Mouse (Mus musculus) lung, postnatal 0 days (tissue): ENCODE data around the gene Veph1. TPM values are rescaled to one million over a fixed set of nuclear protein-coding genes. Genes with fewer than 3 reads are reported as not detected.
A peak's percentile ranks its signal among the peaks of the same experiment; 100 is the strongest.

Experiments used
- ATAC-seq: fragments of 200-750 bp; cut with Nextera tagmentation; 2 replicates; pipeline ENCODE4 v1.8.0; 2017; ENCODE audit warnings: moderate library complexity
- DNase-seq: peaks from one replicate; pipeline ENCODE4 v3.0.0-alpha.2; 2016; ENCODE audit warnings: low spot score
- H3K27ac ChIP-seq: fragments of 300-500 bp; sonication (generic); 2 replicates; pipeline ENCODE4 v1.5.1; 2014; ENCODE audit warnings: antibody characterized with exemption, mild to moderate bottlenecking, low read length, mixed read lengths
- H3K27me3 ChIP-seq: fragments of 300-500 bp; sonication (generic); replicated peaks from 2 replicates; pipeline ENCODE4 v1.6.1; 2014; ENCODE audit warnings: low read length, mixed read lengths; ENCODE audit not compliant: insufficient read depth
- H3K36me3 ChIP-seq: fragments of 300-500 bp; sonication (generic); 2 replicates; pipeline ENCODE4 v1.6.1; 2014; ENCODE audit warnings: low read length, mixed read lengths; ENCODE audit not compliant: insufficient read depth
- H3K4me1 ChIP-seq: fragments of 300-500 bp; sonication (generic); 2 replicates; pipeline ENCODE4 v1.6.1; 2014; ENCODE audit warnings: antibody characterized with exemption, low read depth, low read length, mixed read lengths; ENCODE audit not compliant: insufficient read depth
- H3K4me2 ChIP-seq: fragments of 300-500 bp; sonication (generic); replicated peaks from 2 replicates; pipeline ENCODE4 v1.6.1; 2014; ENCODE audit warnings: low read depth, mild to moderate bottlenecking, low read length, moderate library complexity, mixed read lengths
- H3K4me3 ChIP-seq: fragments of 300-500 bp; sonication (generic); 2 replicates; pipeline ENCODE4 v1.5.1; 2014; ENCODE audit warnings: low read depth, low read length
- H3K9ac ChIP-seq: fragments of 300-500 bp; sonication (generic); replicated peaks from 2 replicates; pipeline ENCODE4 v1.6.1; 2014; ENCODE audit warnings: low read depth, mild to moderate bottlenecking
- H3K9me3 ChIP-seq: fragments of 300-500 bp; sonication (generic); 2 replicates; pipeline ENCODE4 v1.6.1; 2016; ENCODE audit warnings: low read length, mixed read lengths
- CTCF ChIP-seq: IDR thresholded peaks from 2 replicates; pipeline ENCODE4 v1.5.1; 2016; ENCODE audit warnings: antibody characterized with exemption, mild to moderate bottlenecking
- EP300 ChIP-seq: IDR thresholded peaks from 2 replicates; pipeline ENCODE4 v1.6.1; 2016; ENCODE audit warnings: antibody characterized with exemption, mild to moderate bottlenecking, control low read depth
- WGBS: fragments of 180-500 bp; shearing (Covaris S2); extraction: QIAGEN DNeasy Blood & Tissue Kit; methylation state at CpG from one replicate; pipeline ENCODE4 v1.1.7; 2014; 5-methylcytosine and 5-hydroxymethylcytosine counted together
- polyA plus RNA-seq: library from polyadenylated mRNA; unstranded; fragments of >200 nt; fragmentation: Nextera tagmentation; extraction: Ambion mirVana; gene quantifications from 2 replicates; pipeline ENCODE4 v1.2.1, GENCODE M21; 2015

Gene Veph1
- polyA plus RNA-seq, 1 experiment from 2014 or later, result 3.0 TPM

DNA sequence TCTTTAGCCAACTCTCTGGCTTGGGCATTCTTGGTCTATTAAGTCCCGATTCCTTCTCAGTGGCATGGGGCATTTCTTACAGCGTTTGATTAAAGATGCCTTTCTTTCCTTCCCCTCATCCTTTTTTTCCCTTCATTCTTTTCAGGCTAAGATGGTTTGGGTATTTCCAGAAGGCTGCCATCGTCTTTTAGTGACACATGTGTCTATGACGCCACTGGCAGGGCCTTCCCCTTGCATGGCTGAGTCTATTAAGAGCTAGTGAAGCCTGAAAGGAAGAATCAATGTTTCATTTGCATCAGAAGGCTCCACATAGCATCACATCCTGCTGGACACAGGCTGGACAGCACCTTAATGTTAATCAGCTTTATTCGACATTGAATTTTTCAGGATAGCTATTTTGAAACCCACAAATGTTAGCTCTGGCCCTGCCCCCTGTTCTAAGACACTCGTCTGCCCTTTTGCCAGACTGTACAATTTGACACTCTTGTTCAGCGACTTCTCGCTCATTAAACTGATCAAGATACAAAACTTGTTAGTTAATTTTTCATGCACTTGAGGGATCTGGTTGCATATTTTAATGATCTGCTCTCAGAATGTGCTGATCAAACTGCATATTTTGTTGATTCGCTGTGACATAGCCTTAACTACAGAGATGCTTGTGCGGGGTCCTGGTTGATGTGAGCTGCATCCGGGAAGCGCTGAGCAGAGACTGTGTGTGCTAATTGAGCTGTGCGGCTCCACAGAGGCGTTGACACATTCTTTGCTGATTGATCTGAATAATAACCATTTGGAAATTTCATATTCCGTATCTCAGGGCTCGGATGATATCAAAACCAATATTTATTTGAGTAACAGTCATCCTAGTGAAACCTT is 29.6 kb upstream of the Veph1 start:
- Histone ChIP-seq H3K4me2 (no peak overlapping the region), H3K4me1 (no peaks in the 10 kb centered on the region), H3K9me3 (no peaks in the 10 kb centered on the region), H3K36me3 (no peaks in the 10 kb centered on the region), H3K27ac (no peak overlapping the region), H3K4me3 (no peak overlapping the region), H3K27me3 (no peaks in the 10 kb centered on the region), H3K9ac (no peak overlapping the region)
- TF ChIP-seq EP300 (no peak), CTCF (no peak)
- DNase-seq (no peak), ATAC-seq (no peak)
- 81% methylated on average over 16 of the region's 16 CpGs for WGBS

DNA sequence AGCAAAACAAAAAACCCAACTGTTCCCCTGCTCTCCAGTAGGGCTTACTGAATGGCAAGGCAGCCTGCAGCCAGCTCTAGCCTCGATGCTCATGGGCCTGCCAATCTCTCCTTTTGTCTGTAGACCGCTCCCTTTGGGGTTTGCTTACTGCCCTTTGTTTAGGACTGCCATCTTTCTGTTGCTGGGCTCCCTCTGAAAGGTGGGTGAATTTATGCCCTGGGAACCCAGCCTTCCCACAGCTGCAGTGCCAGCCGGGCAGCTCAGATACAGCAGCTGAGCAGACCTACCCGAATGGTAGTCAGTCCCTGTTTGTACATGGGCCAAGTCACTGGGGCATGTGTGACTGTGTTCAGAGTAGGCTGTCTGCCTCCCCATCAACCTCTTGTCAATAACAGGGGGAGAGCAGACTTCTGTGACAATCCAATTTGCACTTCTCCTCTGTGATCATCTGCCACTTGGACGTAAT is 28.9 kb upstream of the Veph1 start:
- Histone ChIP-seq H3K9me3 (no peaks in the 10 kb centered on the region), H3K36me3 (no peaks in the 10 kb centered on the region), H3K27me3 (no peaks in the 10 kb centered on the region), H3K9ac (no peak overlapping the region), H3K4me1 (no peaks in the 10 kb centered on the region), H3K4me2 (no peak overlapping the region), H3K27ac (no peak overlapping the region), H3K4me3 (no peak overlapping the region)
- TF ChIP-seq EP300 (no peak), CTCF (no peak)
- 72% methylated on average over 5 of the region's 5 CpGs for WGBS
- DNase-seq, result no peak
- ATAC-seq, result no peak

DNA sequence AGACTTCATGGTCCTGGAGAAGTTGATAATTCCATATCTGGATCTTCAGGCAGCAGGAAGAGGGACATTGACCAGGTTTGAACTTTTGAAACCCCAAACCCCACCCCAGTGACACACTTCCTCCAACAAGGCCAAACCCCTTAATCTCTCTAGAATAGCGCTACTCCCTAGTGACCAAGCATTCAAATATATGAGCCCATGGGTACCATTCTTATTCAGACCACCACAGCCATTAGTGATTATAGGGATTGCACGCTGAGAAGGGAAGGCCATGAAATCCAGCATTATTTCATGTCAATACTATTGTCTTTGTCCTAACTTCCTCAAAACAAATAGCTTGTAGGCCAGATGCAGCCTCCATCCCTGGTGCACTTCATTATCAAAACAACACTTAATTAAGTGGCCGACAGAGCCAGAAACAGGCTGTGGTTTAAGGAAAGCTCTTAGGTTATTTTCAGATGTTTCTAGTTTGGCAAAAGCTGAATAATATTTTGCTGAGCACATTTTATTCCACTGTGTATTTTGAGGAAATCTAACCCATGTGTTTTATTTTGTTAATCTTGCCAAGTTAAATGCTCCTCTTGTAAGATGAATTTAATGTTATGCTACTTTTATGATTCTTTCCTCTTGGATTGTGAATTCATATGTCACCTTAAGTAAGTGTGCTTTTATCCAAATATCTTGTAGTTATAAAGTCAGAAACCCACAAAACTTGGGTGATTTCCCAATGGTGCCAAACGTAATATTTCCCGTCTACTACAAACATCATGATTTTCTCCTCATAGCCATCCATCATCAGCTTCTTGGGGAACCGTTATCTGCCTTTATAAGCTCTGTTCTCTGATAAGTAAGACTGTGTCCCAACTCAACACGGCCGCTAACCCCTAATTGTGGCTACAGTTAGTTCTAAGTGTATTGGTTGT is 18.4 kb upstream of the Veph1 start:
- no peak overlapping the region for H3K9ac ChIP-seq
- H3K4me2 ChIP-seq, result no peak overlapping the region
- H3K36me3 ChIP-seq, result no peaks in the 10 kb centered on the region
- no peak overlapping the region for H3K4me3 ChIP-seq
- TF ChIP-seq EP300, result no peak
- no peak for TF ChIP-seq CTCF
- H3K4me1 ChIP-seq, result no peaks in the 10 kb centered on the region
- no peaks in the 10 kb centered on the region for H3K9me3 ChIP-seq
- H3K27ac ChIP-seq, result no peak overlapping the region
- no peaks in the 10 kb centered on the region for H3K27me3 ChIP-seq
- ATAC-seq, result no peak
- 66% methylated on average over 8 of the region's 8 CpGs for WGBS
- no peak for DNase-seq

DNA sequence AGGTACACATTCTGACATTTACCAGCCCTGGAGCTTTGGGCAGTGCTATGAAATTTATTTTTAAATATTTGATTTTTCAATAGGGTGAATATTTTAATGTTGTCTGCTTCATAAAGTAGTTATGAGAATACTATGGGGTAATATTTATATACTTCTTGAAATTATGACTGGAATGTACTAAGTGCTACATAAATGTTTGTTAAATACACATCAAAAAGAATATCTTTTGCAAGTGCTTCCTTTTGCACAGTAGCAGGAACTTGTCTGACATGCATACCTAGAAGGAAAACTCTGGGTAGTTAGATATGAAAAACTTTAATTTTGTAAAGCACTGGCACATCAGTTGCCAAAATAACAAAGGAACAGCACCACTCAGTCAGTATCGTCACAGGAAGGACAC is 13.9 kb upstream of the Veph1 start:
- ATAC-seq (peak; percentile 76), DNase-seq (peak; percentile 59)
- 63% methylated on average over 1 of the region's 1 CpGs for WGBS
- no peaks in the 10 kb centered on the region for H3K27me3 ChIP-seq
- peak; percentile 89 for TF ChIP-seq EP300
- TF ChIP-seq CTCF, result no peak
- peak overlapping the region; percentile 38; the same call in 1 of the 2 replicates for H3K27ac ChIP-seq
- no peak overlapping the region for H3K4me3 ChIP-seq
- no peaks in the 10 kb centered on the region for H3K36me3 ChIP-seq
- no peaks in the 10 kb centered on the region for H3K4me1 ChIP-seq
- no peak overlapping the region for H3K4me2 ChIP-seq
- no peak overlapping the region for H3K9ac ChIP-seq
- H3K9me3 ChIP-seq, result no peaks in the 10 kb centered on the region

DNA sequence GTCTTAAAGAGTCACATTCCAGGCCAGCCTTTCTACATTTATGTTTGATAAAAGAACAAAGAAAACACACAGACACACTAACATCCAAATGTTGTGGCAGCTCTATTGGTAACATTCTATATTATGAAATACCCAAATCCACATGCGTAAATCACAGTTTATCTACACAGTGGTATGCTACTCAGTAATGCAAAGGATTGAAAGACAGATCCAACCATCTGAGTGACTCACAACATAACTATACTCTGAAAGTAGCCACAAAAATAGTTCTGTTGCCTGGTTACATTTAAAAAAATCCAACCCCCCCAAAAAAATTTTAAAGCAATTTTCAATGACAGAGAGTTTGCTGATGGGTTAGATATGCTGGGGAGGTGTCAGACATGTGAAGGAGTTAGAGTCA is 12.9 kb upstream of the Veph1 start:
- WGBS, result 74% methylated on average over 1 of the region's 1 CpGs
- ATAC-seq (no peak), DNase-seq (no peak)
- Histone ChIP-seq H3K9ac (no peak overlapping the region), H3K4me2 (no peak overlapping the region), H3K27me3 (no peaks in the 10 kb centered on the region), H3K27ac (no peak overlapping the region), H3K9me3 (no peaks in the 10 kb centered on the region), H3K4me1 (no peaks in the 10 kb centered on the region), H3K4me3 (no peak overlapping the region), H3K36me3 (no peaks in the 10 kb centered on the region)
- no peak for TF ChIP-seq CTCF
- no peak for TF ChIP-seq EP300

DNA sequence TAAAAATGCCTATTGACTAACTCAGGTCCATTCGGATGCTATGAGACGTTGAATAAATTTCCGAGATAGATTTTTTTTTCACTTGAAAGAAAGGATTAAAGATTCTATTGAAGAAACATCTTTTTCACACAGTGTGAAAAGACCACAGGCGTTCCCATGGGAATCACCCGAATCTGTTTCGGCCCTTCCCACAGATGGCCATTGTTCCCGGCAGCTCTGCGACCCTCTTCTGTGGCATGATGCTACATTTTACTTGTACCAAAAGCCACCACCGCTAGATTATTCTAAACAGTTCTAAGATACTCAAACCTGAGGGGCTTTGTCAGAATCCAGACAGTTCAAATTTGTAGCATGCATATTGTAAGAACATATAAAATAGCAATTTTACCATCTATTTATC is 1.4 kb downstream of the Veph1 start:
- H3K4me2 ChIP-seq, result no peak overlapping the region
- no peaks in the 10 kb centered on the region for H3K9me3 ChIP-seq
- TF ChIP-seq CTCF, result no peak
- TF ChIP-seq EP300, result no peak
- 87% methylated on average over 9 of the region's 9 CpGs for WGBS
- no peak overlapping the region for H3K4me3 ChIP-seq
- DNase-seq (no peak), ATAC-seq (no peak)
- no peak overlapping the region for H3K27ac ChIP-seq
- no peaks in the 10 kb centered on the region for H3K36me3 ChIP-seq
- no peak overlapping the region for H3K9ac ChIP-seq
- H3K27me3 ChIP-seq, result no peaks in the 10 kb centered on the region
- 0 out of 2 replicates have a peak, but pooled peaks cover 3% of the 10 kb centered on the region for H3K4me1 ChIP-seq
